Mouse (Mus musculus) limb, embryonic 11.5 days (tissue): ENCODE measurements at regions not wholly inside any gene's neighbourhood (a gene's known extent, or its start where the extent isn't known, plus 50 kb on each side); places are given as distances from the start of the nearest gene placed in this dataset.
A peak's percentile ranks its signal among the peaks of the same experiment; 100 is the strongest.
"Not testable (repeated sequence)": the region's sequence is repeated elsewhere in the genome, so short reads cannot be mapped to it uniquely, and the experiment has no call there.

Experiments
- ATAC-seq: fragments of 200-750 bp; cut with Nextera tagmentation; 2 replicates; pipeline ENCODE4 v1.8.0; 2017; ENCODE audit warnings: low read depth; ENCODE audit not compliant: insufficient number of reproducible peaks, low FRiP score, low TSS enrichment
- DNase-seq: peaks from one replicate; pipeline ENCODE4 v3.0.0-alpha.2; 2015; ENCODE audit warnings: low spot score
- H3K27ac ChIP-seq: fragments of 300-500 bp; sonication (generic); replicated peaks from 2 replicates; pipeline ENCODE4 v1.5.1; 2014; ENCODE audit warnings: low read depth, mild to moderate bottlenecking, low read length
- H3K27me3 ChIP-seq: fragments of 300-500 bp; sonication (generic); 2 replicates; pipeline ENCODE4 v1.6.1; 2014; ENCODE audit warnings: mild to moderate bottlenecking, low read length, mixed read lengths; ENCODE audit not compliant: control insufficient read depth, insufficient read depth
- H3K36me3 ChIP-seq: fragments of 300-500 bp; sonication (generic); 2 replicates; pipeline ENCODE4 v1.6.1; 2014; ENCODE audit warnings: mild to moderate bottlenecking, low read length, moderate library complexity, mixed read lengths; ENCODE audit not compliant: control insufficient read depth, insufficient read depth
- H3K4me1 ChIP-seq: fragments of 300-500 bp; sonication (generic); 2 replicates; pipeline ENCODE4 v1.6.1; 2014; ENCODE audit warnings: low read length, mixed read lengths; ENCODE audit not compliant: control insufficient read depth, insufficient read depth
- H3K4me2 ChIP-seq: fragments of 300-500 bp; sonication (generic); 2 replicates; pipeline ENCODE4 v1.6.1; 2014; ENCODE audit warnings: low read depth, mild to moderate bottlenecking, moderate library complexity; ENCODE audit not compliant: severe bottlenecking
- H3K4me3 ChIP-seq: fragments of 300-500 bp; sonication (generic); 2 replicates; pipeline ENCODE4 v1.5.1; 2014; ENCODE audit warnings: low read depth, low read length
- H3K9ac ChIP-seq: fragments of 300-500 bp; sonication (generic); 2 replicates; pipeline ENCODE4 v1.6.1; 2014; ENCODE audit warnings: mild to moderate bottlenecking, low read length
- H3K9me3 ChIP-seq: fragments of 300-500 bp; sonication (generic); 2 replicates; pipeline ENCODE4 v1.6.1; 2016; ENCODE audit warnings: low read length; ENCODE audit not compliant: control insufficient read depth
- WGBS: fragments of 180-500 bp; shearing (Covaris S2); extraction: QIAGEN DNeasy Blood & Tissue Kit; methylation state at CpG from one replicate; pipeline ENCODE4 v1.1.7; 2014; 5-methylcytosine and 5-hydroxymethylcytosine counted together

DNA sequence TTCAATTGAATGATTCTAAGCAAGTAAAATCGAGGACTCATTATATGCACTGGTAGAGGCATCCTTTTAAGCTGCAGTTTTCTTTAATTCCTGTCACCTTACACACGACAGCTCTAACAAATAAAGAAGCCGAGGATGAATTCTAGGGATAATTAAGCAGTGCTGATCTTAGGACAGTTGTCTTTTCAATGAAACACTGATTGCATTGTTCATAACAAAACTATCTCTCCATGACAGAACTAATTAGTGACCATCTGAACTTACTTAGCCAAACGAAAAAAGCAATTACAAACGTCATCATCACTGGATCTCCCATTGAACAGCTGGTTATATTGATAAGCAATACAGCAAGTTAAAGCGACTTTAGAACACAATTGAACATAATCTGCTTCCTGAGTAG is 1579.7 kb upstream of the G6pd2 start:
- no peak for DNase-seq
- no peaks in the 10 kb centered on the region for H3K36me3 ChIP-seq
- H3K9me3 ChIP-seq = no peaks in the 10 kb centered on the region
- H3K4me1 ChIP-seq = no peaks in the 10 kb centered on the region
- H3K27ac ChIP-seq = no peak overlapping the region
- H3K4me2 ChIP-seq = no peak overlapping the region
- 70% methylated on average over 6 of the region's 6 CpGs for WGBS
- H3K27me3 ChIP-seq = no peaks in the 10 kb centered on the region
- no peak overlapping the region for H3K9ac ChIP-seq
- no peak for ATAC-seq
- H3K4me3 ChIP-seq = no peak overlapping the region

DNA sequence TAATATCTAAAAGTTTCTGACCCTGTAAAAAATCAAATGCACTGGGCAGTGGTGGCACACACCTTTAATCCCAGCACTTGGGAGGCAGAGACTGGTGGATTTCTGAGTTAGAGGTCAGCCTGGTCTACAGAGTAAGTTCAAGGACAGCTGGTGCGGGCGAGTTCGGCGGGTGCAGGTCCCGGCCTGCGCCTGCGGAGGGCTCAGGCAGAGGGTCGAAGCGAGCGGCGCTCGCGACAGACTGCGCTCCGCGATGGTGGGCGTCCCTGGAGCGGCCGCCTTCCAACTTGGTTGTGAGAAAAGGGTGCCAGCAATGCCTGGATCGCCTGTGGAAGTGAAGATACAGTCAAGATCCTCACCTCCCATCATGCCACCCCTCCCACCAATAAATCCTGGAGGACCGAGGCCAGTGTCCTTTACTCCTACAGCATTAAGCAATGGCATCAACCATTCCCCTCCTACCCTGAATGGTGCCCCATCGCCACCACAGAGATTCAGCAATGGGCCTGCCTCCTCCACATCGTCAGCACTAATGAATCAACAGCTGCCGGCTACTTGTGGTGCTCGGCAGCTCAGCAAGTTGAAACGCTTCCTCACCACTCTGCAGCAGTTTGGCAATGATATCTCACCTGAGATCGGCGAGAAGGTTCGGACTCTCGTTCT is 1577.3 kb upstream of the G6pd2 start:
- not testable (repeated sequence) for H3K9ac ChIP-seq, H3K9me3 ChIP-seq, H3K4me2 ChIP-seq, H3K27me3 ChIP-seq, H3K27ac ChIP-seq, H3K4me1 ChIP-seq, H3K4me3 ChIP-seq, H3K36me3 ChIP-seq, DNase-seq
- 10% methylated on average over 29 of the region's 30 CpGs for WGBS
- peak; percentile 73; the same call in 1 of the 2 replicates for ATAC-seq

DNA sequence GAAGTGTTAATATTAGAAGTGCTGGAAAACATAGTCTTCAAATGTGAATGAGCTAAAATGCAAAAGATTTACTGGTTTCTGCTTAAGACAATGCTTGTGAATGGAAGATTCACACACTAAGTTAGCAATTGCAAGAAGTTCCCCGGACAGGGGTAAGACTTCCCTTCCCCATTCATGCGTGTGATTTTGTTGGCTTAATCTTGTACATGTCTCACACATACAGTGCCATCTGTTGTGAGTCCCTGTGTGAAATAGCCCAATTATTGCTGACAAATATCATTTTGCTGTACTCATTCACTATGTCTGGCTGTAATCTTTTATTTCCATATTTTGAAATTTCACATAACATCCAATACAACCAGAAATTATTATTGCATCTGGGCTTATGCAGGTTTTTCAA is 1564.4 kb upstream of the G6pd2 start:
- H3K4me3 ChIP-seq = no peak overlapping the region
- H3K36me3 ChIP-seq = no peaks in the 10 kb centered on the region
- H3K9ac ChIP-seq = no peak overlapping the region
- no peak overlapping the region for H3K4me2 ChIP-seq
- no peak for ATAC-seq
- H3K9me3 ChIP-seq = no peaks in the 10 kb centered on the region
- no peak overlapping the region for H3K27ac ChIP-seq
- 92% methylated on average over 2 of the region's 2 CpGs for WGBS
- H3K27me3 ChIP-seq = no peaks in the 10 kb centered on the region
- DNase-seq = no peak
- H3K4me1 ChIP-seq = no peaks in the 10 kb centered on the region

DNA sequence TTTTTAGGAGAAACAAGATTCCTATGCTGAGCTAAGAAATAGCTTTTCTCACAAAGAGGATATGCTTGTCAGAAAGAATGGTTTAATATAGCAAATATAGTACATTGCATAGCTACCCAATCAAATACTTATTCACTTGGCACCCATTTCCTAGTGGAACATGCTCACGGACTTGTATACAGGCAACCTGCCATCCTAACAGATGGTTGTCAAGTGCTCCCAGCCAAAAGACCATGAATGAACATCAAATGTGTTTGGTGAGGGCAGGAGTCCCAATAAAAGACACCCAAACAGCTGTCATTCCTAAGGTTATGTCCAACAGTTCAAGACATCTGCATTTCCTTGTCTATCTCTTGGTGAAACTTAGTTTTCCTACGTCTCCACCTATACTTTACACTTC is 1531.9 kb upstream of the G6pd2 start:
- H3K4me1 ChIP-seq = no peaks in the 10 kb centered on the region
- H3K4me3 ChIP-seq = no peak overlapping the region
- no peak overlapping the region for H3K9ac ChIP-seq
- DNase-seq = no peak
- H3K36me3 ChIP-seq = no peaks in the 10 kb centered on the region
- no peak overlapping the region for H3K4me2 ChIP-seq
- H3K27me3 ChIP-seq = no peaks in the 10 kb centered on the region
- WGBS = 87% methylated on average over 2 of the region's 2 CpGs
- H3K9me3 ChIP-seq = no peaks in the 10 kb centered on the region
- no peak for ATAC-seq
- no peak overlapping the region for H3K27ac ChIP-seq
